Mouse (Mus musculus) urinary bladder, postnatal 0 days (tissue): ENCODE data around the gene Hes6. TPM values are rescaled to one million over a fixed set of nuclear protein-coding genes. Genes with fewer than 3 reads are reported as not detected.

Source experiments
- polyA plus RNA-seq: library from polyadenylated mRNA; unstranded; fragments of >200 nt; fragmentation: Nextera tagmentation; extraction: Ambion mirVana; gene quantifications from 2 replicates; pipeline ENCODE4 v1.2.1, GENCODE M21; 2015

Hes6 gene
- 23.8 and 24.1 TPM in 2 replicates for polyA plus RNA-seq

GRCm38 (mm10) chr1:91413898-91414594, at the start of gene Hes6:
TSS of gene Hes6 (minus strand) at chr1:91414038.

GRCm38 (mm10) chr1:91459059-91459809, 45.4 kb upstream of the Hes6 start, which contains the start of gene Per2:
TSS of gene Per2 (minus strand) at chr1:91459324.

GRCm38 (mm10) chr1:91398260-91399062, 15.4 kb downstream of the Hes6 start, which contains the start of gene Ilkap:
TSS of gene Ilkap (minus strand) at chr1:91398815.

GRCm38 (mm10) chr1:91366215-91367108, 47.4 kb downstream of the Hes6 start, which contains the start of gene Erfe:
TSS of gene Erfe (plus strand) at chr1:91366430.

Other genes starting within 250 kb of the Hes6 start
- 7.6 and 10.1 TPM in 2 replicates for gene Ramp1, start 234.2 kb downstream of the Hes6 start, polyA plus RNA-seq
- 58.8 and 72.1 TPM in 2 replicates for gene Ube2f, start 163.7 kb downstream of the Hes6 start, polyA plus RNA-seq
- gene Scly, start 115.7 kb downstream of the Hes6 start, polyA plus RNA-seq = 10.9 and 11.2 TPM in 2 replicates
- 0.05 TPM in 1 of 2 replicates, not detected in the other for gene Espnl, start 92.0 kb downstream of the Hes6 start, polyA plus RNA-seq
- 0.35 and 0.40 TPM in 2 replicates for gene Klhl30, start 63.0 kb downstream of the Hes6 start, polyA plus RNA-seq
- 0.71 and 0.85 TPM in 2 replicates for gene Erfe, start 47.6 kb downstream of the Hes6 start, polyA plus RNA-seq
- gene Ilkap, start 15.2 kb downstream of the Hes6 start, polyA plus RNA-seq = 71.1 and 78.4 TPM in 2 replicates
- gene Per2, start 45.3 kb upstream of the Hes6 start, polyA plus RNA-seq = 2.4 and 2.8 TPM in 2 replicates
- 4.1 and 5.1 TPM in 2 replicates for gene Traf3ip1, start 80.6 kb upstream of the Hes6 start, polyA plus RNA-seq
- gene Asb1, start 126.5 kb upstream of the Hes6 start, polyA plus RNA-seq = 4.0 and 4.7 TPM in 2 replicates